Mouse (Mus musculus) adrenal gland, adult 8-10 months (tissue): Measurements from ENCODE around the gene Lamp1. TPM values are rescaled to one million over a fixed set of nuclear protein-coding genes. Genes with fewer than 3 reads are reported as not detected.

Experiments
- DNase-seq: peaks from one replicate; pipeline ENCODE4 v3.0.0; 2022
- total RNA-seq, 4 experiments: library from RNA; stranded (reverse); gene quantifications; 2 replicates each; pipeline ENCODE4 v1.2.4; 2022

Lamp1 gene
- total RNA-seq, 4 experiments from 2014 or later, result 434 to 557 (median 482) TPM

DNA sequence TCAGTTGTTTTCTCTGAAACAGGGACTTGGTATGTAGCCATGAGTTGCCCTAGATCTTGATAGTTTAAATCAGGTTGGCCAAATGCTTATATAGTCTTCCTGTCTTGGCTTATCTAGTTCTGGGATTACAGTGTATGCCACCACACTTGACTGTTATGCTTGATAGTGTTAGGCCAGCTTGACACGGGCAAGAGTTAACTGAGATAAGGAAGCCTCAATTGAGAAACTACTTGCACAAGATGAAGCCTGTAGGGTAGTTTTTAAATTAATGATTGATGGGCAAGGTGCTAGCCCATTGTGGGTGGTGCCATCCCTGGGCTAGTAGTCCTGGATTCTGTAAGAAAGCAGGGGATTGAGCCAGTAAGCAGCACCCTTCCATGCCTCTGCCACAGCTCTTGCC, 4.6 kb downstream of the Lamp1 start:
- no peak for DNase-seq

DNA sequence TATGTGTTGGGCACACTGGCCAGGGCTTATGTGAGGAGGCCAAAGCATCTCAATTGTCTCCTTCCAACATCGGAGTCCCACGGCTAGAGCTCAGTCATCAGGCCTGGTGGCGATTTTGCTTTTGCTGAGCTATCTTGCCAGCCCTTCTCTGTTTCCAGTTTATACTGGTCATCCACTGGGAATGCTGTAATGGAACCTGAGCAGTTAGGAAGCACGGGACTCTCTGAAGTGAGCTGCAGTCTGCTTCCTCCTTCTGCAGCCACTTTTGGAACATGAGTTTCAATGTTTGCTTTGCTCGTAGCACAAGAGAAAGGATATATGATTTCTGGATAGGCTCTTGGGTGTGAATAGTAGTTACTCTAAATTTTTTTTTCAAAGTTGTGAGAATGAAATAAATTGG, 5.4 kb downstream of the Lamp1 start:
- DNase-seq, result no peak

DNA sequence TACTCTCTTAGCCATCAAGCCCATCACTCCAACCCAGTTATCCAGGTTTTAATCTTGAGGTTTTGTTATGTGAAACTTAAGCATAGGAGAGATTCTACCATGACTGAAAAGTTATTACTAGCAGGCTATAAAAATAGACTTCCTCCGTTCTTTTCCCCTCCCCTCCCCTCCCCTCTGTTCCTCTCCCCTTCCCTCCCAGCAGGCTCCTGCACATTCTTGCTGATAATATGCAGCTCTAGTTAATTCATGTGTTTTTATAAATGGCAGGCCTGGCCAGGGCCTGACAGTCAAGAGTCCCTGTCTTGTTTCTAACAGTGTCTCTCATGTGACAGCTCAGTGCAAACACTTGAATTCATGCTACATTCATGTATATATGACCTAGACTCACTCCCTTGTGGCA, 11.5 kb downstream of the Lamp1 start:
- no peak for DNase-seq

DNA sequence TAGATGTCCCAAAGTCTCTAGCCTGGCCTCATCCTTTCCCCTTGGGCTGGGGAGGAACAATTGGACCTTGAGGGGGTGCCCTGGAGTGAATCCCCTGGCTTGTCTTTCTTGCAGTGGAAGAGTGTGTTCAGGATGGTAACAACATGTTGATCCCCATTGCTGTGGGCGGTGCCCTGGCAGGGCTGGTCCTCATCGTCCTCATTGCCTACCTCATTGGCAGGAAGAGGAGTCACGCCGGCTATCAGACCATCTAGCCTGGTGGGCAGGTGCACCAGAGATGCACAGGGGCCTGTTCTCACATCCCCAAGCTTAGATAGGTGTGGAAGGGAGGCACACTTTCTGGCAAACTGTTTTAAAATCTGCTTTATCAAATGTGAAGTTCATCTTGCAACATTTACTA, 15.3 kb downstream of the Lamp1 start:
- DNase-seq, result no peak

DNA sequence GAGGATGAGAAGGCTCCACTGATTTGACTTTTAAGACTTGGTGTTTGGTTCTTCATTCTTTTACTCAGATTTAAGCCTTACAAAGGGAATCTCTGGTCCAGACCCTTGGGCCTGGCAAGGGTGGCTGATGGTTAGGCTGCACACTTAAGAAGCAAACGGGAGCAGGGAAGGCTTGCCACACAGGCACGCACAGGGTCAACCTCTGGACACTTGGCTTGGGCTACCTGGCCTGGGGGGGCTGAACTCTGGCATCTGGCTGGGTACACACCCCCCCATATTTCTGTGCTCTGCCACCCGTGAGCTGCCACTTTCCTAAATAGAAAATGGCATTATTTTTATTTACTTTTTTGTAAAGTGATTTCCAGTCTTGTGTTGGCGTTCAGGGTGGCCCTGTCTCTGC, 15.8 kb downstream of the Lamp1 start:
- DNase-seq, result no peak

DNA sequence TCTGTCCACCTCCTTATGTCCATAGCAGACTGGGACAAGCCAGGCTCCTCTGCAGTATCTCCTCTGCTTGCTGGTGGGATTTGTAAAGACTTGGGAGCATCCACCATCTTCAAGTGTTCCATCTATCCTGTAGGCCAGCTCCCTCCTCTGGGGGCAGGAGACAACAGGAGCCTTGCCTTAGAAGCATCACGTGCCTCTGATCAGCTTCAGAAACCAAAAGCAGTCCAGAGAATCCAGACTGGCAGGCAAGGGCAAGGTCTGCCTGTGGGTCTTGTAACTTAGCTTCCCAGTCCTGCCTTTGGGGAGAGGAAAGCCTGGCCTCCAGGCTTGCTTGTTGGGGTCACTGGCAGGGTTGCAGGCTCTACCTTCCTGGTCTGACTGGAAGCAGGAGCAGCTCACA, 16.7 kb downstream of the Lamp1 start:
- DNase-seq, result no peak

DNA sequence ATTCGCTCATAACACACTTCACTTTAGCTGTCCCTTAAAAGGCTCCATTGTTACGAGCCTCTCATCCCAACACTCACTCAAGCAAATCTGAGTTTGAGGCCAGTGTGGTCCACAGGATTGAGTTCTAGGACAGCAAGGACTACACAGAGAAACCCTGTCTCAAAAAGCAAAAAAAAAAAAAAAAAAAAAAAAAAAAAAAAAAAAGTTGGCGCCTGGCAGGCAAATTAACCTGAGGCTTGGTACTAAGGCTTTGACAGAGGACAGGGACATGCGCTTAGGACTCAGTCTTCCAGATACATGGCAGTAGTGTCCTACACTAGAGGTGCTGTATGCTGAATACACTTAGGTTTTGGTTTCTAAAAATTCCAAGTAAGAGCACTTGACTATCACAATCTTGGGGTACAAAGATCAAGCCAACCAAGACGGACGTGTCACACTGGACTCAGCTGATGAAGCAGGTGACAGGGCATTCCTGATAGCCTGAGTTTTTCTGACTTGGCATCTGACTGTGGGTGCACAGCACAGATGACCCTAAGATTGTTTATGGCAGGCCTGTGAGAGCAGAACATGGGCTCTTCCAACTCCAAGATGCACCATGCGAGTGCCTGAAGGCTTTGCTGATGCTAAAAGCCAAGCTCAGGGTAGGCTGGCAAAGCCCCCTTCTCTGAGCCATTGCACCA, 18.4 kb downstream of the Lamp1 start:
- DNase-seq, result no peak

DNA sequence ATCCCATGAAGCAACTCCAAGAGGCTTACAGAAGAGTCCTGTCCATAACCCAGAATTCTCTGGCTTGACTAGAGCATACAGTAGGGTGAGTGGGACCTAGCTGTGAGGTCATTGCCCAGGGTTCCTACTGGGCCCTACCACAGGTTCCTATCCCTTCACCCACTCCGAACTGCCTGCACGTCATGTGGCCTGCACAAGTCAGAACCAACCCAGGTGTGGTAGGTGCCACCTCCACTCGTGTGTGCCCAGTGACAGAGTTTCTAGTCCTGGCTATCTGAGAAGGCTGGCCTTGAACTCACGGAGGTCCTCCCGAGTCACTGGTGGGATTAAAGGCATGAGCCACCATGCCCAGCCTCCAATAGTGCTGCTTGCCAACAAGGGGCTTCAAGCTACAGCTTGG, 19.2 kb downstream of the Lamp1 start:
- DNase-seq, result no peak

DNA sequence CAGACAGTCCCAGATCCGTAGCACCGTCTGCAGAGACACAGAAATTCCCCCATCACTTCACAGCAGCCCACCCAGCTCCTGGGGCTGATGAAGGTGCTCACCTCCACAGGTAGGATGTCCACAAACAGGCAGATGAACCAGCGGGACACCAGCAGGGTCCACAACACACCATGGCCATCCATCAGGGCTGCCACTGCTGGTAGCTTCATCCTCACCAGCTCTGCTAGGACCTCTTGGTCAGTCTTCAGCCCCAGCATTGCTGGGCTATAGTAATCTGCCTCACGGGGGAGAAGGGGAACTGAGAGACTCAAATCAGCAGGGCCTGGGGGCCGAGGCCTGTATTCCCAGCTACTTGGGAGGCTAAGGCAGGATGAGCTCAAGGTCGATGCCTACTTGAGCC, 20.5 kb downstream of the Lamp1 start:
- DNase-seq, result no peak

DNA sequence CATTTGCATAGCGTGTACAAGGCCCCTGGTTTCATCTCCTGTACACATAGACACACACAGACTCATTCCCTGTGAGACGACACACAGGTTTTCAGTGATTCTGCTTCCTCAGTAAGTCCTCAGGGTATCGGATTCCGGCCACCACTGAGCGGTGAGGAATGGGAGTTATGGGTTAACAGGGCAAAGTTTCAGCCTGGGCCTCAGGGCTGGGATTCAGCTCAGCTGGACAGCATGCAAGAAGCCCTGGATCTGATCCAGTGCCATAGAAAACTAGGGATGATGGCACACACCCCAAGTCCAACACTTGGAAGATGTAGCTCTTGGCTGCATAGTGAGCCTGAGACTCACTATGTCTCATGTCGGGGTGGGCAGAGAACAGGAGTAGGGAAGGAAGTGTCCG, 21.0 kb downstream of the Lamp1 start:
- no peak for DNase-seq

DNA sequence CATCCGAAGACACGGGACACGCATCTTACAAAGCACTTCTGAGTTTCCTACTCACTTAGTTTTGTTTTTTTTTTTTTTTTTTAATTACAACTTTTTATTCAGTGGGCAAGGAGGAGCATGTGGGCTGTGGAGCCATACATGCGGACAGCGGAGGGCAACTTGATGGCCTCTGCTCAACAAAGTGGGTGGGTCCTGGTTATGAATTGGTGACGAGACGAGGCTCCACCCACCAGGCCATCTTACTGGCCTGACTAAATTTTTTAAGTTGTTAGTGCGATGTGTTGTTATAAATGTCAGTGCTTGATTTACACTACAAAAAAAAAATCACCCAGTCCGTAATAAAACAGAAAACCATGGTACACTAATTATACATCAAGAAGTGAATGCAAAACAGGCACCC, 21.4 kb downstream of the Lamp1 start:
- DNase-seq, result no peak

DNA sequence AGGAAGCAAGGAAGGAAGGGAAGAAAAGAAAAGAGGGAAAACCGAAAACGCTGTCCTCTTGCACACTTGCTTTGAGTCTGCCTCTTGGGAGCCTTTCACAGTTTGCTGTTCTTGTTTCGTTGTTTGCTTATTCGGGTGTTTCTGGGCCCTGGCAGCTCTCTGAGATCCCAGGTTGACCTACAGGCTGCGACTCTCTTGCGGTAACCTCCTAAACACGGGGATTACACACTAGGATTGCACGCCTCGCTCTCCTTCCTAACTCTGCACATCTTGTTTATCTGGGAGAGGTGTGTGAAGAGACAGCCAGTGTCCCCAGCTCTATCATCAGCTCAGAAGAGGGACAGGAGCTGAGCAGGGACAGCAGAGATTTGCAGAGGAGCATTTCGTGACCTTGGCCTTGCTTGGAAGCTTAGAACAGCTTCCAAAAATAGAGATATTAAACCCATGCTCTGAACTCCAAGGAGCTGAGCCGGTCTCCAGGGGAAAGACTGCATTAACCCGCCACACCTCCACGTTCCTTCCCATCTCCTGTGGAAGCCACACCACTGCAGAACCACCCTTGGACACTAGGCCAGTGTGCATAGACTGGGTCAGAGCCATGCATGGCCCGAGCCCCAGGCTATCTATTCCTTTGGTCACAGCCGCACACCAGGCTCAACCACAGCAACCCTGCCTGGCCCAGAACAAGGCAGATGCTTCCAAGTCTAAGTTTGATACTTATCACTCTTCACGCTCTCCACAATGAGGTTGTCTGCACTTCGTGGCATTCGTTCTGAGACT, 22.1 kb downstream of the Lamp1 start:
- no peak for DNase-seq

DNA sequence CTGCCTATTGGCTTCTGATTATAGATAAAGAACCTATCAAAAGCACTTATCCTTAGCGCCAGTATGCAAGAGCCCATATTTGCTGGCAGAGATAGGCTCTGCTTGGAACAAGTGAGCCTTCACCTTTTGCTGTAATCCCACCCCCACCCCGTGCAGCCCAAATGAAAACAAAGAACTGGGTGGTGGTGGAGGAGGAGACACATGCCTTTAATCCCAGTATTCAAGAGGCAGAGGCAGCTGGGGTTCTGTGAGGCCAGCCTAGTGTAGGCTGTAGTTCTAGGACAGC, 22.7 kb downstream of the Lamp1 start:
- no peak for DNase-seq

DNA sequence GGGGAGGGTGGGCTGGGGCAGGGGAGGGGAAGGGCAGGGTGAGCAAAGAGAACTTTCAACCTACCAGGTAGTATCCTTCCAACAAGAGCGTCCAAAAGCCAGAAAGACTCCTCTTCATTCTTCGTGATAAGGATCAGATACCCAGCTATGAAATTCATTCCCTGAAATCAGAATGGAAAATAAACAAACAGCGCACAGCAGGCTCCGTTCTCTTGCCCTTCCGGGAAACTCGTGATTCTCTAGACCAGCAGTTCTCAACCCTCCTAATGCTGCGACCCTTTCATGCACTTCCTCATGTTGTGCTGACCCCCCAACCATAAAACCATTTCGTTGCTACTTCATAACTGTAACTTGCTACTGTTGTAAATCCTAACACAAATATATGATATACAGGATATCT, 27.9 kb downstream of the Lamp1 start:
- no peak for DNase-seq

DNA sequence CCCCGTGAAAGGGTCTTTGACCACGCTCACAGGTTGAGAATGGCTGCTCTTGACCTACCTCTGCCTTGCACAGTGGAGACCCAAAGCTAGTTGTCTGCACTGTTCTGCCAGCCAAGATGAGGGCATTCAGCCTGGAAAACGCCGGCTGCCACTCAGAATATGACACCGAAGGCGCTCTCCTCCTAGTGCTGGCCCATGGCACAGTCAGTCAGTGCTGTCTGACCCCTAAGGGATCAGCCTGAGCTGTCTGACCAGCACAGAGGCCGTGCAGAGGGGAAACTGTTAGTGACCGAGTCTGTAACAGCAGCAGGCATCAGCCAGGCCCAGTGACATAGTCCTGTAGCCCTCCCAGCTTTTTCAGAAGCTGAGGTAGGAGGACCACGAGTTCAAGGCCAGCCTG, 28.3 kb downstream of the Lamp1 start:
- no peak for DNase-seq

DNA sequence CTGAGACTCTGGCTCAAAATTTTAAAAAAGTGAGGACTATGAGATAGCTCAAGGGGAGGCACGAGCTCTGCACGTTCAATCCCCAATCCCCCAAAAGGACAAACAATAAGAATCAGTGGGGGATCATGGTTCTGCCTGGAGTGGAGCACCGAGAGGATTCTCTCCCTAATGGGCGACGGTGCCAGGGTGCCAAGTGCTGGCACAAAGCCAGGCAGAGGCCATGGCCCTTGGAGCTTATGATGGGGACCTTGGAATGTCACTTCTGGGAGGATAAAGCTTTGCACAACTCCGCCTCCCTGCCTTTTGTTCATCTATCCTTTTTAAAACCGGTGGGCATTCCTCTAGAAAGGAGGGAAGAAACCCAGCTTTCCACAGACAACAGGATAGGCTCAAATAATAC, 28.7 kb downstream of the Lamp1 start:
- peak; percentile 58 for DNase-seq

DNA sequence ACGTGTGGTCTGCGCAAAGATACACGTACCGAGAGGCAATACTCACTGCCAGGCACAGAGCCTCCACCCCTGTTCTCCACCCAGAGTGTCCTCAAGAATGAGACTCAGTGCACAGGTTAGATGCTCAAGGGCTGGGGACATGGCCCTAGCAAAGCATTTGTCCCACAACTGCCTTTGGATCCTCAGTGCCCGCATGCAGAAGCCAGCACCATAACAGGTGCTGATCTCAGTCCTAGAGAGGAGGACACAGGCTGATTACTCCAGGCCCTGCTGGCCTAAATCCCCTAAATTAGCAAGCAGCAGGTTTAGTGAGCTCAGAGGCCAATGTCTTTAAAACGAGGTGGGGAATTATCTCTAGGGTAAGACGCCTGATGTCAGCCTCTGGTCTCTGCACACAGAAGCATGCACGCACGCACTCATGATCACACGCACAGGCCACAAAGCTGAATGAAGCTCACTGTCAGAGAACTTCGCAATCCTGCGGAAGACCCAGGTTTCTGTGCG, 29.1 kb downstream of the Lamp1 start:
- DNase-seq, result no peak

DNA sequence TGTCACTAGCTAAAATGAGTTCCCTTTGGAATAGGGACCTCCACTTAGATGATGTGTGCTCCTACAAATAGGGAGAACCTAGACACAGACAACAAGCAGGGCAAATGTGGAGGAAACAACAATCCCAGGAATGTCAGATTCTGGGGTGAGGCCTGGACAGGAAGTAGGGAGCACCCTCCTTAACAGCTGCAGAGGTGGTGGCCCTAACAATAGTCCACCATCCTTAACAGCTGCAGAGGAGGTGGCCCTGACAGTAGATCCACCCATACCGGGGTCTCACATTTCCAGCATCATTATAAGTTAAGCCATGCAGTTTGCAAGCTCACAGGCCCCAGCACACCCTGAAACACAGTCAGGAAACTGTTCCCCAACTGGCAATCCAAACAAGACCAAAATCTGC, 29.9 kb downstream of the Lamp1 start:
- DNase-seq, result no peak

DNA sequence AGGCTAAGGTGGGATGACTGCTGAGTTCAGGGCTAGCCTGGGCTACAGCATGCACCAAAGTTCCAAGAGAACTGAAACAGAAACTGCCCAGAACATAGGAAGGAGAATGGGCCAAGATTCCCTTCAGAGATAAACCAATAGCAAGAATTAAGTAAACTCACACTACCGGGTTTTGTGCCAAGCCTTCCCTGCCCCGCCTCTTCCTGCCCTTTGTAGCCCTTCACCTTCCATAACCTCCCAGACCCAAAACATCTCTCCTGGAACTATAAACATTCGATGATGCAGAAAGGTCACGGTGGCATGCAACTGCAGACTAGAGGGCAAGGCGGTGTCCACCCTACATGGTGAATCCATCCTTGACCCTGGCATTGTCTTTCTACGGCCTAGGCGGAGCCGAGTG, 31.3 kb downstream of the Lamp1 start:
- no peak for DNase-seq

DNA sequence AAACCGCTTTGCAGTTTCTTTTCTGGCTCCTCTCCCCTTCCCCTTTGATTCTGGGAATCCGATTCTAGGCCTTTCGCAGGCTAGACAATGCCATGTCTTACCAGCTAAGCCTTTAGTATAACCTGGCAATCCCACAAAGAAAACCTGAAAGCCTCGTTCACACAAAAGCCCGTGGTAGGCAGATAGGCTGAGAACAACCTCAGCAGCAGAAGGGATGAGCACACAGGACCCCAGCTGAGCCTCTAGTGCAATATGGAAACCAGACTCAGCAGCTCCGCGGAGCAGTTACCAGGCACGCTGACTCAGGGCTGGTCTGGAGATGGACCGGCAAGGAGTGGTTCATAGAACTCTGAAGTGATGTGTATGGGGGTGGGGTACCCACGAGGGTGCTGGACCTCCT, 35.9 kb downstream of the Lamp1 start:
- no peak for DNase-seq

DNA sequence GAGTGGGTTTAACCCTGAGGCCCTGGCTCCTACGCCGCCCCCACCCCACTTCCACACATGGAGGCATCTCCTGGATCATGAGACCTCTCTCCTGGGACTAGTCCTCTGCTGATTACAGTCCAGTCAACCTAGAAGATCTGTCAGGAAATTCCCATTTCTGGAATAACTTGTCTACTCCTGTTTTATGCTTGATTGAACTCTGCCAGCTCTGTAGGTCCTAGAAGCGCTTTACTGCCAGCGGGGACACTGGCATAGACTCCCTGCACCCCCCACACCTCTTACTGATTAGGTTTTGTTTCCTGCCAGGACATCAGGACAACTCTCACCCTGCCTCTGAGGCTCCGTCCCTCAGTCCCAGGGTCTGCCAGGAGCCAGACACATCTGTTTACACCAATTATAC, 38.5 kb downstream of the Lamp1 start:
- DNase-seq, result no peak

DNA sequence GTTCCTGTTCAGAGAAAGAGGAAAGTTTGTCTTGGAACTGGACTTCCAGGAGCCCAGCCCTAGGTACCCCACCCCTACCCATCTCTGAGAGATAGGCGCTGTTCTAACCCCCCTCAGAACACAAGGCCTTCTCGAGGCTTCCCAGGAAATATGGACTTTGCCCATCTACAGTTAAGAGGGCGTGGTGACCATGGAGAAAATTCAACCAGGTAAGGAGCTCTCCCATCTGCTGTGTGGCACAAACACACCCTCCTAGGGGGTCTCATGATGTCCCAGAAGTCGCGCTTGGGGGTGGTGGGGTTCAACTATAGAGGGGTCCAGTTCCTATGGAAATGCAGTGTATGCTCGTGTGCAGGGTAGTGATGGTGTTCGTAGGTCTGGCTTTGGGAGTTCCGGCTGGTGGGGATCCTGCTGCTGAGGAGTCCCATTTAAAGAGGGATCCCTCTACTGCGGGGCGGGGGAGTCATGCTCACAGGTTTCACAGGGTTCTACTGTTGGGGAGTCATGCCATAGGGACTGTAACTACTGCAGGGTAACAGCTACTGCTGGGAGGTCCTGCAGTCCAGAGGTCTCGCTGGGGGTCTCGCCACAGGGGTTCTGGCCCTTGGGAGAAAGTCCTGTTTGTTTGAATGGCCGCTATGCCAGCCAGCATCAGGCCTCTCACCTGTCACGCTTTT, 40.6 kb downstream of the Lamp1 start:
- no peak for DNase-seq

DNA sequence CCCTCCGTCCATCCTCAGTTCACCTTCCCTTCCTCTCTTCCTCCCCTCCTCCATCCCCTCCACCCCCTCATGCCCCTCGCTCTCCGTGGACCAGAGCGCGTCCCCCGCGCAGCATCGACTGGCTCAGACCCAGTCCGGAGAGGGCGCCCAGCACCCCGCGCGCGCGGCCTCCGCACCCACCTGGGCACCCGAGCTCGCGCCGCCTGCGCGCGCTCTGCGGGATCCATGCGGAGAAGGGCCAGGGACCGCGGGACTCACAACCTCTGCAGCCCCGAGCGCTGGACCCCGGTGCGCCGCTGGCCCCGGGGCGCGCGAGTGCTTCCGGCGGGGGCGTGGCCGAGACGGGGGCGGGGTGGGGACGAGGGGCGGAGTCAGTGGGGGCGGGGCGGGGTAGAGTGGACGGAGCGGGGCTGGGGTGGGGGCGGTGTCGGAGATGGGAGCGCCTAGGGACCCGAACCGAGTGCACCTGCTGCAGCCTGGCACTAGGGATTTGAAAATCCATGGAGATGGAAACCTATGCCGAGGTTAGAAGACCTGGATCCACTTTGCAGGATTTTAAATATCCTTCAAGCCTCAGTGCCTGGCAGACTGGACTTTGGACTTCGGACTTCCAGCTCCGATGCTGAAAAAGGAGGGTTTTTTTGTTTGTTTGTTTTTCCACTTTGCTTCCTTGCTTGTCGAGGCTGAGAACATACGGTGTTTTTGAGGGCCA, 41.5 kb downstream of the Lamp1 start, which contains the start of gene Grtp1:
Gene Grtp1 (minus strand): TSS at position 320 of the 712 bp plus-strand sequence.
- DNase-seq, result no peak
